Mouse (Mus musculus) layer of hippocampus, adult 2 months (tissue): ENCODE results near the gene Olfr275. TPM values are rescaled to one million over a fixed set of nuclear protein-coding genes. Genes with fewer than 3 reads are reported as not detected.
"Not testable (repeated sequence)": the region's sequence is repeated elsewhere in the genome, so short reads cannot be mapped to it uniquely, and the experiment has no call there.

Experiments
- DNase-seq, 2 experiments: peaks; one replicate each; pipeline ENCODE4 v3.0.0; 2022; ENCODE audit warnings: low spot score in 2 of 2
- H3K27ac ChIP-seq: fragments of 200-600 bp; 2 replicates; pipeline ENCODE4 v1.8.1; 2022
- H3K4me3 ChIP-seq: fragments of 200-600 bp; 2 replicates; pipeline ENCODE4 v1.8.1; 2022; ENCODE audit warnings: mild to moderate bottlenecking
- CTCF ChIP-seq: fragments of 200-600 bp; conservative IDR thresholded peaks from 2 replicates; pipeline ENCODE4 v1.8.1; 2022; ENCODE audit warnings: antibody characterized with exemption, mild to moderate bottlenecking, moderate library complexity
- long read RNA-seq, 2 experiments: library from polyadenylated mRNA; stranded (forward); transcript quantifications; one replicate each; pipeline ENCODE4 v2.0.0; 2021; ENCODE audit warnings: borderline mapping rate in 2 of 2
- total RNA-seq, 2 experiments: library from RNA; stranded (reverse); gene quantifications; 2 replicates each; pipeline ENCODE4 v1.2.3; 2021

The Olfr275 gene
- not detected for total RNA-seq
- long read RNA-seq, experiment 1 = 0 reads
- long read RNA-seq, experiment 2 = 0 reads

DNA sequence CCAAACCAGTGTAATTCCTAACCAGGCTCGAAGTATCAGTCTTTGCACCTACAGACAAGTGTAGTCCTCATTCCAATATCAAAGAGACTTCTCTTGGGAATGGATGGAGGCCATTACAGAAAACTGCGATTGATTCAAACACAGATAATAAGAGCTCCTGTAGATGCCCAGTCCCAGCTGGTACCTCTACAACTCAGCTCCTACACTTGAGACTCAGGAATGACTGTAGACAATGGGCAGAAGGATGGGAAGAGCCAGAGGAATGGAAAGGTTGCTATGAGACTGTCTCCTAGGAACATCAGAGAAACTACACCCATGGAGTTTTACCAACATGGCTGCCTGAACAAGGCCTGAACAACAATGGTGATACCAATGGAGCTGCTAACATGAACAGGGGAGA is at the start of gene Olfr275:
Gene Olfr275 (plus strand): TSS at position 301 of the 400 bp plus-strand sequence.
- Histone ChIP-seq H3K27ac (no peak within 1 kb of the TSS), H3K4me3 (no peak within 1 kb of the TSS)
- no peak for TF ChIP-seq CTCF
- no peak for DNase-seq

DNA sequence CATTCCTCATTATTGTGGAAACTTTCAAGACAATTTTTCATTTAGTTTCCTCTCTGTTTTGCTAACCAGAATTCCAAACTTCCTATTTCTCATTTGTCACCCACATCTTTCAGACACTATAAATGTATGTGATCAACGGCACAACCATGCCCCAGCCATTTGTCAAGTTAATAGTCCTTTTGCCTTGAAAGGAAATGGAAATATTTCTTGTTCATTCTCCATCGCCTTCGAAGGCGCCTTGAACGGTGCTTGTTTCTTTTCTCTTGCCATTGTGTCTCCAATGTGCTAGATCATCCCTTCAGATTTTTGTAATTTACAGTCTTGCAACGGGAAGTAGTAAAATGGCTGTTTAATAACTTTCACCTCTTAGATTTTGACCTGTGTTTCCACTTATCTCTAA is 48.8 kb upstream of the Olfr275 start:
- DNase-seq = no peak
- H3K27ac ChIP-seq = no peak overlapping the region
- H3K4me3 ChIP-seq = no peak overlapping the region
- no peak for TF ChIP-seq CTCF

DNA sequence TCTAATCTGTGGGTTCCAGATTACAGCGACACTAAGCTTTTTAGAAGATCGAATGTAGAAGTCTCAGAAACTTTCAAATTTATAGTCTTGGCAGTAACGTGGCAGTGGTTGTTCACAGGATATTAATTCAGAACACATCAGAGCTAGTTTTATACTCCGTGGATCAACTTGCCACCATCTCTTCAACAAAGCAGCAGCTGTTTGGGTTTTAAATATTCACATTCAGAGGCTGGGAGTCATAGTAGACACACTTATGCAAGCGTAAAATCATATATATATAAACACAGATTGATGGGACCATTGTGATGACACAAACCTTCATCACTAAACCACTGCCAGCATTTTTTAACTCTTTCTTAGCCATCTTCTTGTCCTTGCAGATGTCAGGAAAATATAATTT is 42.2 kb upstream of the Olfr275 start:
- Histone ChIP-seq H3K27ac (no peak overlapping the region), H3K4me3 (no peak overlapping the region)
- no peak for DNase-seq
- TF ChIP-seq CTCF = no peak

DNA sequence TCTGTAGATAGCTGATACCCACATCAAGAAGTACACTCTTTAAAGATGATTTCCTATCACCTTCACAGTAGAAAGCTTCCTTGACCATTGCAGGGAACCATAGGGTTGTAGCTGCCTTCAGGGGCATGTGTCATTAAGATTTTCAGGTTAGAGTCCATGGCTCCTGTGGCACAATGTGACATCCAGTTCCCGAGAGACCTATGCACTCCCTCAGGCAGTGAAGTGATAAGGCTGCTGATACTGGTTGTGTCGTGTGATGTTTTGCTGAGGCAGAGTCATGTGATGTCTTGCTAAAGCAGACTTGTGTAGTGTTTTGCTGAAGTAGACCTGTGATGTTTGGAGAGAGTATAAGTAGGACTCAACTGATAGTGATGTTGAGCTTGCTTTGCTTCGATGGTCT is 14.4 kb upstream of the Olfr275 start:
- Histone ChIP-seq H3K4me3 (no peak overlapping the region), H3K27ac (no peak overlapping the region)
- no peak for TF ChIP-seq CTCF
- no peak for DNase-seq

DNA sequence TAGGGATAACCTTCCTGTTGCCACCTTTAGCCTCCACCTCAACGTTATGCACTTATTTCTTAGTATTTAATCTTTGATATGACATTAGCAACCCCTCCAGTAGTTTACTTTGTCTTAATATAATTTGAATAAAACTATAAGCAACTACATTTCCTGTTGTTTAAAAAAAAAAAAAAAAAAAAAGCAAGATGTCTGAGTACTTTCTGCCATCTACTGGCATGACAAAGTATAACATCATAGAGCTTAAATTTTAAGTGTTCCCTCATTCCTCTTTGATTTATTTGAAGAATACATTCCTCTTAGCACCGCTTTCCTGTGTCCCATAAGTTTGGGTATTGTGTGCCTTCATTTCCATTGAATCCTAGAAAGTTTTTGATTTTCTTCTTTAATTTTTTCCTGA is 2.5 kb upstream of the Olfr275 start:
- peak; percentile 79 for TF ChIP-seq CTCF
- H3K4me3 ChIP-seq = no peak overlapping the region
- DNase-seq = no peak
- no peak overlapping the region for H3K27ac ChIP-seq

DNA sequence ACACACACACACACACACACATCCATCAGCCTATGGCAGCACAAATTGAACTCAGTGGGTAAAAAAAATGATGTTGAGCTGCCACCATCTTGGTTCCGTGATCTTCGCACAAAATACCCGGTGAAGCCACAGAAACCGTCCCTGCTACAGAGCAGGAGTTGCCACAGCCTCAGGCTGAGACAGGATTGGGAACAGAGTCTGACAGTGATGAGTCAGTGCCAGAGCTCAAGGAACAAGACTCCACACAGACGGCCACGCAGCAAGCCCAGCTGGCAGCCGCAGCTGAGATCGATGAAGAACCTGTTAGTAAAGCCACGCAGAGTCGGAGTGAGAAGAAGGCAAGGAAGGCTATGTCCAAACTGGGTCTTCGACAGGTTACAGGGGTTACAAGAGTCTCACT is 7.0 kb downstream of the Olfr275 start:
- no peak overlapping the region for H3K4me3 ChIP-seq
- DNase-seq = no peak
- no peak for TF ChIP-seq CTCF
- H3K27ac ChIP-seq = no peak overlapping the region

DNA sequence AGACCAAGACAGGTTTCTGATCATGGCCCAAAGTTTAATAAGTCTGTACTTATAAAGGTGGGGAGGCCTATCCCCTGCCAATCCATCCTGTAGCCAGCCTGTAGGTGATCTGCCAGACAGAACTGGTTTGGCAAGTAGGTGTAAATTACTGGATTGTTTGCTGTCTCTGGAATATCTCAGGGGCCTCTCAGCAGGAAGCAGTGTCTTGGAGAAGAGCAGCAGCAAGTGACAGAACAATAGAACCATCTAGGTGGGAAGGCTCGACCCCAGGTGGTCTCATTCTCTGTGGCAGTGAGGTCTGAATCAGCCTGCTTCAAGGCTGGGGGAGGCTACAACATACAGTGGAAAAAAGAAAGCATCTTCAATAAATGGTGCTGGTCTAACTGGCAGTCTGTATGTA is 31.0 kb downstream of the Olfr275 start:
- H3K27ac ChIP-seq, H3K4me3 ChIP-seq, DNase-seq: not testable (repeated sequence)

DNA sequence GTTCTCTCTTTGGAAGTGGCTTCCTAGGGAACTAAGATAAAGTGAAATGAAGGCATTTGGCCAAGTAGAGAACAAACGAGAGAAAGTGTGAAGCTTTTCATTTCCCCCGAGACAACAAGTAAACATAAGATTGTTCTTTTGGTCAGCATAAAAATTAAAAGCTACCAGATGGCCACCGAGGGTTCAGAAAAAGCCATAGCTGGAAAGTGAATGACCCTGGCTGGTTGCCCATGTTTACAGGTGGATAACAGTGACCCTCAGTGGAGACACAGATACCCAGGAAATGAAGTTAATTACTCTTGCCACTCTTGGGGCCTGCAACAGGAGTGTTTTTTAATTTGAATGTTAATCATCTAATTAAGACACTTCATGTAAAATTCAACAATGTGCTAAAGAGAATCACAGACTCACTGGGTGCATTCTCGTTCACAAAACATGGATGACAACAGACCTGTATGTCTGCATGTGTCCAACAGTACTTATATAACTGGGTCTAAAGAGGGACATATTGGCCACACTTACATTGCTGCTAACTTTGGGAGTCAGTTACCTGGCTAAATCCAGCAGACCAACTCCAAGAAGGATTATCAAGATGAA is 34.7 kb downstream of the Olfr275 start:
- no peak overlapping the region for H3K27ac ChIP-seq
- TF ChIP-seq CTCF = no peak
- H3K4me3 ChIP-seq = no peak overlapping the region
- DNase-seq = no peak

DNA sequence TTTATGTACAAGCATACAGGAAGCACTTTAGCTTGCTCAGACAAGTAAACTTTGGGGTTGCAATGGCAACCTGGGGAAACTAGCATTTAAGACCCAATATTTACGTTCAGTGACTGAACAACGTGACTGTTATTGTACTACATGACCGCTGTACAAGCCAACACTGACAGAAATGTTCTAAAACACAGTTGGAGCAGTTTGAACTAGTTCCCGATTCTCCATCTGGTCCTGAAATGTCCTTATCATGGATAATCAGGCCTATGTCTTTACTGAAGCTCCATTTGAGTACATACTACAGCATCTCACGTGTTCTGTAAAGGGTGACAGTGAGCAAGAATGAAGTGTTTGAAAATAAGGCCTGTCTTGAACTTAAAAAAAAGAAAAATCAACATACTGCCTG is 35.3 kb downstream of the Olfr275 start:
- Histone ChIP-seq H3K4me3 (no peak overlapping the region), H3K27ac (no peak overlapping the region)
- peak; percentile 7 to 17 for DNase-seq
- no peak for TF ChIP-seq CTCF

DNA sequence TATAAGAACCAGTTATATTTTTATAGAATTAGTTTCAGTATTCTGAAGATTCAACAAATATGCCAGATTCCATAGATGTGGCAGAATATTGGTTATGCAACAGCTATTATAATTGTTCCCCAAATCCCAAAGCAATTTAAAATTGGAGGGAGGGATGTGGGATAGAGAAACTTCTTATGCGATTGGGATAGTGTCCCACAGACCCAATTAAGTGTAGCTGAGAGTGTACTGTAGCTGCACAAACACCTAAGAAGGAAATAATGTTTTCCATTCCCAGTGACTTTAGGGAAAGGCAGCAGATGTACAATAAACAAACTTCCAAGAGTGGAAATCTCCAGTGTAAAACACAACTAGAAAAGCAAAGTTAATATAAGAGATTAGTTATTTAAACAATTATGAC is 44.7 kb downstream of the Olfr275 start, which contains the start of gene Olfr273:
Gene Olfr273 (minus strand): TSS at position 101 of the 400 bp plus-strand sequence.
- no peak for TF ChIP-seq CTCF
- DNase-seq = no peak
- no peak within 1 kb of the TSS for H3K27ac ChIP-seq
- no peak within 1 kb of the TSS for H3K4me3 ChIP-seq

DNA sequence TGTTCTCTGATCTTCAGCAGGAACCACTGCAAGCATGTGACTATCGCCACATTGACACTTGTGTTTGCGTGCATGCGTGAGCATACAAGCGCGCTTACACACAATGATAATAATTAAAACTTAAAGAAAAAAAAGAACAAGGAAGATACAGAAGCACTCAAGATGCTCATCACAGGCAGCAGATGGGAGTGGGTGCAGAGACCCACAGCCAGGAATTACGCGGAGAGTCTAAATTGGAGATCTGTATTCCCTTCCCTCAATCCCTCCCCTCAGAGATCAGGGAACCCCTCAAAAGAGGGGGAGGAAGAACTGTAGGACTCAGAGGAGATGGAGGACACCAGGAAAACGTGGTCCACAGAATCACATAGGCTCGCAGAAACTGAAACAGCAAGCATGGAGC is 49.8 kb downstream of the Olfr275 start:
- DNase-seq = peak in 1 of 2 experiments; percentile 12
- Histone ChIP-seq H3K27ac (no peak overlapping the region), H3K4me3 (no peak overlapping the region)
- TF ChIP-seq CTCF = no peak

Other genes starting within 250 kb of the Olfr275 start
- not detected for gene Toporsl, start 218.3 kb upstream of the Olfr275 start, total RNA-seq
- not detected for gene Olfr273, start 44.6 kb downstream of the Olfr275 start, total RNA-seq
- gene Olfr272, start 104.6 kb downstream of the Olfr275 start, total RNA-seq = not detected
- not detected for gene Olfr270, start 149.9 kb downstream of the Olfr275 start, total RNA-seq
- gene Nipsnap3a, start 174.7 kb downstream of the Olfr275 start, total RNA-seq = not detected
- 10 to 100 TPM; 15.5 to 17.7 TPM for gene Nipsnap3b, start 197.3 kb downstream of the Olfr275 start, total RNA-seq